Mouse (Mus musculus) lung, embryonic 14.5 days (tissue): Measurements from ENCODE around the gene Cep112. TPM values are rescaled to one million over a fixed set of nuclear protein-coding genes. Genes with fewer than 3 reads are reported as not detected.

Experiments
- ATAC-seq: fragments of 200-750 bp; cut with Nextera tagmentation; 2 replicates; pipeline ENCODE4 v1.8.0; 2017; ENCODE audit warnings: mild to moderate bottlenecking, moderate TSS enrichment, moderate library complexity; ENCODE audit not compliant: insufficient read depth
- DNase-seq: peaks from one replicate; pipeline ENCODE4 v3.0.0-alpha.2; 2015
- H3K27ac ChIP-seq: fragments of 300-500 bp; sonication (generic); 2 replicates; pipeline ENCODE4 v1.5.1; 2014; ENCODE audit warnings: low read depth, mild to moderate bottlenecking, moderate library complexity
- H3K27me3 ChIP-seq: fragments of 300-500 bp; sonication (generic); 2 replicates; pipeline ENCODE4 v1.6.1; 2014; ENCODE audit warnings: low read length, control low read depth; ENCODE audit not compliant: insufficient read depth
- H3K36me3 ChIP-seq: fragments of 300-500 bp; sonication (generic); 2 replicates; pipeline ENCODE4 v1.6.1; 2014; ENCODE audit warnings: control low read depth; ENCODE audit not compliant: insufficient read depth
- H3K4me1 ChIP-seq: fragments of 300-500 bp; sonication (generic); 2 replicates; pipeline ENCODE4 v1.6.1; 2014; ENCODE audit warnings: antibody characterized with exemption, control low read depth; ENCODE audit not compliant: insufficient read depth
- H3K4me2 ChIP-seq: fragments of 300-500 bp; sonication (generic); 2 replicates; pipeline ENCODE4 v1.6.1; 2014; ENCODE audit warnings: mild to moderate bottlenecking
- H3K4me3 ChIP-seq: fragments of 300-500 bp; sonication (generic); 2 replicates; pipeline ENCODE4 v1.5.1; 2014; ENCODE audit warnings: low read depth, low read length
- H3K9ac ChIP-seq: fragments of 300-500 bp; sonication (generic); 2 replicates; pipeline ENCODE4 v1.6.1; 2014
- H3K9me3 ChIP-seq: fragments of 300-500 bp; sonication (generic); 2 replicates; pipeline ENCODE4 v1.6.1; 2016; ENCODE audit warnings: low read depth, low read length, control low read depth
- CTCF ChIP-seq: IDR thresholded peaks from 2 replicates; pipeline ENCODE4 v1.5.1; 2016; ENCODE audit warnings: antibody characterized with exemption, low read depth
- WGBS: fragments of 180-500 bp; shearing (Covaris S2); extraction: QIAGEN DNeasy Blood & Tissue Kit; methylation state at CpG from one replicate; pipeline ENCODE4 v1.1.7; 2014; 5-methylcytosine and 5-hydroxymethylcytosine counted together
- polyA plus RNA-seq: library from polyadenylated mRNA; unstranded; fragments of >200 nt; fragmentation: Nextera tagmentation; extraction: Ambion mirVana; gene quantifications from 2 replicates; pipeline ENCODE4 v1.2.1, GENCODE M21; 2014

The Cep112 gene
- polyA plus RNA-seq, 1 experiment from 2014 or later, result 20.2 TPM

GRCm38 (mm10) chr11:108871748-108872147 lies 446.8 kb downstream of the Cep112 start:
- Histone ChIP-seq H3K9me3 (no peaks in the 10 kb centered on the region), H3K36me3 (no peaks in the 10 kb centered on the region), H3K4me2 (no peak overlapping the region), H3K27ac (no peak overlapping the region), H3K4me3 (no peak overlapping the region), H3K4me1 (no peaks in the 10 kb centered on the region; the same call in 1 of the 2 replicates), H3K9ac (no peak overlapping the region), H3K27me3 (no peaks in the 10 kb centered on the region)
- no peak for TF ChIP-seq CTCF
- ATAC-seq, result no peak
- DNase-seq, result no peak
- WGBS, result 82% methylated on average over 3 of the region's 3 CpGs

- no peak overlapping the region for H3K4me3 ChIP-seq
- no peaks in the 10 kb centered on the region for H3K9me3 ChIP-seq
- no peak for TF ChIP-seq CTCF
- peak overlapping the region; percentile 37 for H3K27ac ChIP-seq
- H3K4me1 ChIP-seq, result no peaks in the 10 kb centered on the region
- no peak overlapping the region for H3K9ac ChIP-seq
- H3K36me3 ChIP-seq, result no peaks in the 10 kb centered on the region
- no peaks in the 10 kb centered on the region for H3K27me3 ChIP-seq
- 30% methylated on average over 7 of the region's 7 CpGs for WGBS
- no peak overlapping the region for H3K4me2 ChIP-seq
- ATAC-seq (peak; percentile 96), DNase-seq (peak; percentile 94)
Observed at GRCm38 (mm10) chr11:108876633-108877205, 451.7 kb downstream of the Cep112 start.

DNA sequence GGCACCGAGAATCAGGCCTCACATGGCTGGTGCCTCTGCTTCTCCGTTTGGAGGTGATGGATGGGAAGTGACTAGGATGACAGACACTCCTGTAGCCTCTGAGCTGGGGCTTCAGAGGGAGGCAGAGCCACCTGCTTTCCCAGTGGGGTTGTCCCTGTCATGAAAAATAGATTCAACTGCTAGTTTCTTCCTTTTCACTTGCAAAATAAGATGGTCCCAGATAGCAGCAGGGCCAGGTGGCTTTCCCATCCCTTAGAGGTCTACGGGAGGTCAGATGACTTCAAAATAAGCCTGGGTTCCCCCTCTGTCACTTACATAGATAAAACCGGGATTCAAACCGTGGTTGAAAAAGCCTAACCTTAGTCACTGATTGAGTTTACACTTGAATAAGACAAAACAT lies 452.5 kb downstream of the Cep112 start:
- H3K27ac ChIP-seq, result peak overlapping the region; percentile 37

GRCm38 (mm10) chr11:108880546-108880945 lies 455.6 kb downstream of the Cep112 start:
- no peaks in the 10 kb centered on the region for H3K4me1 ChIP-seq
- no peak for DNase-seq
- no peaks in the 10 kb centered on the region for H3K36me3 ChIP-seq
- no peak overlapping the region for H3K9ac ChIP-seq
- H3K27me3 ChIP-seq, result no peaks in the 10 kb centered on the region
- no peak for TF ChIP-seq CTCF
- H3K4me3 ChIP-seq, result no peak overlapping the region
- ATAC-seq, result no peak
- no peaks in the 10 kb centered on the region for H3K9me3 ChIP-seq
- 75% methylated on average over 4 of the region's 4 CpGs for WGBS
- no peak overlapping the region for H3K4me2 ChIP-seq
- H3K27ac ChIP-seq, result no peak overlapping the region

More for the DNA sequence above, 452.5 kb downstream of the Cep112 start:
- H3K36me3 ChIP-seq, result no peaks in the 10 kb centered on the region
- WGBS, result 36% methylated on average over 5 of the region's 5 CpGs
- H3K4me1 ChIP-seq, result no peaks in the 10 kb centered on the region
- H3K4me2 ChIP-seq, result no peak overlapping the region
- no peaks in the 10 kb centered on the region for H3K9me3 ChIP-seq
- no peak for TF ChIP-seq CTCF
- H3K27me3 ChIP-seq, result no peaks in the 10 kb centered on the region
- no peak overlapping the region for H3K4me3 ChIP-seq
- DNase-seq (no peak), ATAC-seq (no peak)
- no peak overlapping the region for H3K9ac ChIP-seq

GRCm38 (mm10) chr11:108881662-108882061 lies 456.7 kb downstream of the Cep112 start:
- Histone ChIP-seq H3K9me3 (no peaks in the 10 kb centered on the region), H3K36me3 (no peaks in the 10 kb centered on the region), H3K4me1 (no peaks in the 10 kb centered on the region), H3K27me3 (no peaks in the 10 kb centered on the region), H3K27ac (no peak overlapping the region), H3K4me3 (no peak overlapping the region), H3K9ac (no peak overlapping the region), H3K4me2 (no peak overlapping the region)
- WGBS, result 80% methylated on average over 5 of the region's 5 CpGs
- no peak for TF ChIP-seq CTCF
- no peak for ATAC-seq
- DNase-seq, result no peak

DNA sequence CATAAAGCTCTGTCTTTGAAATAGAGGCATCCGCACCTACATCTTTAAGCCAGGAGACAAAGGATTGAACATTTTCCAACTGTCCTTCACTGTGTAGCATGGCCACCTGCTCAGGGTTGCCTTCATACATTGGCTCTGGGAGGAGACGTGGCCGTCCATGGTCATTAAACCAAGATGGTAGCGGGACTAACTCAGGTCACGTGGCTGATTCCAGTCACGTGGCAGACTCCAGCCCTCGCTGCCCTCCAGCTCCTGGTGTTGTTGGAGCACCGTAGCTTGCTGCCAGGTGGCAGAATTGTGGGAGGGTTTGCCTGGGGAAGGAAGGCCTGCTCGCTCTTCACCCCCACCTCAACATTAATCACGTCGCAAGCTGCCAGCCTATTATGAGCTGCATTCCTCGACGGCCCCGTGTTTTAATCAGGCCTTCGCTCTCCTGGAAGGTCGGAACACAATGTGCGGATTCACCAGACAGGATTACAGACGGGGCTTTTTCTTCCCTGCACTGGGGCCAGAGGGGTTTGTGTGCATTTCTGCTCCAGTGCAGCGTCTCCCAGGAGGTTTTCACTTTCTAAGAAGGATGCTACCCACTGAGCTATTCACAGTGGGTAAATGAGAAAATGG lies 460.4 kb downstream of the Cep112 start:
- no peak overlapping the region for H3K27ac ChIP-seq
- TF ChIP-seq CTCF, result no peak

DNA sequence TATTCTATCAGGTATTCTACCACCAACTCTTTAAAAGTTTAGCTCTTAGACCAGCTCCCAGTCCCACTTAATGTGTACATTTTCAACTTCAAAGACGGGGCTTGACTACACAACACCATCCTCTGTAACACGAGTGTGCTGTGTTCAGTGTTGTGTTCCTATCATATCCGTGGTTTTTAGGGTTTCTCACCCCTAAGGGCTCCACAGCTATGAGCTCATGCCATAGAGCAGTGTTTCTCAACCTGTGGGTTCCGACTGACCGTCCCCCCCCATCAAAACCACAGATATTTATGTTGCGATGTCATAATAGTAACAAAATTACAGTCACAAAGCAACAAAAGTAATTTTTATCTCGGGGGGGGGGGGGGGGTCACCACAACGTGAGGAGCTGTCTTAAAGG lies 461.1 kb downstream of the Cep112 start:
- ATAC-seq (no peak), DNase-seq (no peak)
- Histone ChIP-seq H3K27me3 (no peaks in the 10 kb centered on the region), H3K4me3 (no peak overlapping the region), H3K36me3 (no peaks in the 10 kb centered on the region), H3K4me1 (no peaks in the 10 kb centered on the region; the same call in 1 of the 2 replicates), H3K27ac (no peak overlapping the region), H3K9me3 (no peaks in the 10 kb centered on the region), H3K9ac (no peak overlapping the region), H3K4me2 (no peak overlapping the region)
- WGBS, result 74% methylated on average over 8 of the region's 8 CpGs
- TF ChIP-seq CTCF, result no peak

More for the DNA sequence above, 460.4 kb downstream of the Cep112 start:
- H3K4me3 ChIP-seq, result no peak overlapping the region
- no peaks in the 10 kb centered on the region for H3K9me3 ChIP-seq
- ATAC-seq (no peak), DNase-seq (no peak)
- H3K9ac ChIP-seq, result no peak overlapping the region
- H3K4me2 ChIP-seq, result no peak overlapping the region
- WGBS, result 57% methylated on average over 19 of the region's 19 CpGs
- H3K36me3 ChIP-seq, result no peaks in the 10 kb centered on the region
- no peaks in the 10 kb centered on the region for H3K27me3 ChIP-seq
- no peaks in the 10 kb centered on the region for H3K4me1 ChIP-seq
